Mouse (Mus musculus) C2C12 (cell line): ENCODE measurements around the gene Robo1. TPM values are rescaled to one million over a fixed set of nuclear protein-coding genes. Genes with fewer than 3 reads are reported as not detected.

ENCODE experiments used
- H3K27me3 ChIP-seq: one replicate; pipeline ENCODE4 v1.6.1; 2011; ENCODE audit not compliant: control insufficient read depth, insufficient read depth, insufficient read length
- H3K36me3 ChIP-seq: one replicate; pipeline ENCODE4 v1.6.1; 2011; ENCODE audit not compliant: control insufficient read depth, insufficient read depth
- H3K4me3 ChIP-seq: one replicate; pipeline ENCODE4 v1.5.1; 2011; ENCODE audit warnings: mild to moderate bottlenecking, control low read depth; ENCODE audit not compliant: poor library complexity, insufficient read depth, severe bottlenecking
- H3K79me2 ChIP-seq: one replicate; pipeline ENCODE4 v1.6.1; 2011; ENCODE audit not compliant: control insufficient read depth, insufficient read depth
- H3K79me3 ChIP-seq: one replicate; pipeline ENCODE4 v1.6.1; 2011; ENCODE audit warnings: low read depth, control low read depth
- H3ac ChIP-seq: one replicate; pipeline ENCODE3; 2011; ENCODE audit warnings: low read depth; ENCODE audit not compliant: control insufficient read depth, insufficient read length
- CEBPB ChIP-seq: IDR thresholded peaks from one replicate; pipeline ENCODE4 v1.6.1; 2011; ENCODE audit warnings: low read depth, mild to moderate bottlenecking, control low read depth, moderate library complexity
- CTCF ChIP-seq: IDR thresholded peaks from one replicate; pipeline ENCODE4 v1.5.1; 2011; ENCODE audit not compliant: control insufficient read depth, insufficient read depth, insufficient read length
- FOSL1 ChIP-seq: IDR thresholded peaks from one replicate; pipeline ENCODE4 v1.8.0; 2011; ENCODE audit warnings: mild to moderate bottlenecking, low read length; ENCODE audit not compliant: poor library complexity, insufficient read depth, severe bottlenecking
- MAX ChIP-seq: IDR thresholded peaks from one replicate; pipeline ENCODE4 v1.6.1; 2011; ENCODE audit warnings: mild to moderate bottlenecking, control low read depth
- MYOD1 ChIP-seq: IDR thresholded peaks from one replicate; pipeline ENCODE4 v1.6.1; 2011; ENCODE audit warnings: low read depth; ENCODE audit not compliant: control insufficient read depth, insufficient read length
- MYOG ChIP-seq: IDR thresholded peaks from one replicate; pipeline ENCODE4 v1.6.1; 2011; ENCODE audit not compliant: control insufficient read depth, insufficient read length; ENCODE audit errors: extremely low read depth
- USF1 ChIP-seq: IDR thresholded peaks from one replicate; pipeline ENCODE4 v1.6.1; 2011; ENCODE audit warnings: low read depth, mild to moderate bottlenecking, control low read depth, moderate library complexity
- polyA plus RNA-seq: library from polyadenylated mRNA; unstranded; fragments of >200 nt; fragmentation: generic; extraction: Trizol; gene quantifications from one replicate; pipeline ENCODE4 v1.2.1, GENCODE M21; 2012; ENCODE audit warnings: missing spikeins

Gene Robo1
- polyA plus RNA-seq, 1 experiment: 6.5 TPM

- no peak for TF ChIP-seq MYOG
- no peak for TF ChIP-seq FOSL1
- TF ChIP-seq CEBPB: no peak
- no peak for TF ChIP-seq CTCF
- no peak for TF ChIP-seq MAX
- no peak for TF ChIP-seq MYOD1
- no peak for TF ChIP-seq USF1
- Histone ChIP-seq H3K4me3 (no peak overlapping the region), H3K27me3 (no peaks in the 10 kb centered on the region), H3K36me3 (no peaks in the 10 kb centered on the region), H3K79me2 (no peaks in the 10 kb centered on the region), H3ac (no peak overlapping the region), H3K79me3 (no peaks in the 10 kb centered on the region)
Observed at GRCm38 (mm10) chr16:72458576-72458975, 150.5 kb downstream of the Robo1 start.

GRCm38 (mm10) chr16:72465696-72466095 lies 157.6 kb downstream of the Robo1 start:
- TF ChIP-seq MAX: no peak
- TF ChIP-seq CTCF: no peak
- TF ChIP-seq USF1: no peak
- TF ChIP-seq MYOG: no peak
- no peak for TF ChIP-seq FOSL1
- TF ChIP-seq MYOD1: no peak
- no peak for TF ChIP-seq CEBPB
- H3K79me2 ChIP-seq: no peaks in the 10 kb centered on the region

GRCm38 (mm10) chr16:72470037-72470673 lies 162.0 kb downstream of the Robo1 start:
- H3K4me3 ChIP-seq: no peak overlapping the region
- H3K79me3 ChIP-seq: no peaks in the 10 kb centered on the region
- no peak for TF ChIP-seq CEBPB
- TF ChIP-seq USF1: no peak
- no peak for TF ChIP-seq FOSL1
- TF ChIP-seq MAX: no peak
- TF ChIP-seq CTCF: no peak
- TF ChIP-seq MYOD1: no peak
- no peak for TF ChIP-seq MYOG
- H3K27me3 ChIP-seq: no peaks in the 10 kb centered on the region
- H3ac ChIP-seq: no peak overlapping the region
- no peaks in the 10 kb centered on the region for H3K36me3 ChIP-seq
- no peaks in the 10 kb centered on the region for H3K79me2 ChIP-seq

More at GRCm38 (mm10) chr16:72465696-72466095, 157.6 kb downstream of the Robo1 start:
- no peaks in the 10 kb centered on the region for H3K36me3 ChIP-seq
- H3K4me3 ChIP-seq: no peak overlapping the region
- H3K79me3 ChIP-seq: no peaks in the 10 kb centered on the region
- H3K27me3 ChIP-seq: no peaks in the 10 kb centered on the region
- no peak overlapping the region for H3ac ChIP-seq

- H3ac ChIP-seq: no peak overlapping the region
- no peak overlapping the region for H3K4me3 ChIP-seq
- H3K36me3 ChIP-seq: no peaks in the 10 kb centered on the region
- TF ChIP-seq FOSL1 (no peak), MYOD1 (no peak), CEBPB (no peak), MAX (no peak), USF1 (no peak), CTCF (no peak), MYOG (no peak)
- H3K79me3 ChIP-seq: no peaks in the 10 kb centered on the region
- H3K27me3 ChIP-seq: no peaks in the 10 kb centered on the region
- H3K79me2 ChIP-seq: no peaks in the 10 kb centered on the region
Observed at GRCm38 (mm10) chr16:72510716-72511199, 202.7 kb downstream of the Robo1 start.

- Histone ChIP-seq H3K36me3 (no peaks in the 10 kb centered on the region), H3ac (no peak overlapping the region), H3K4me3 (no peak overlapping the region), H3K27me3 (no peaks in the 10 kb centered on the region), H3K79me2 (no peaks in the 10 kb centered on the region), H3K79me3 (no peaks in the 10 kb centered on the region)
- no peak for TF ChIP-seq CEBPB
- no peak for TF ChIP-seq USF1
- TF ChIP-seq CTCF: no peak
- TF ChIP-seq MYOD1: no peak
- no peak for TF ChIP-seq FOSL1
- TF ChIP-seq MYOG: no peak
Observed at GRCm38 (mm10) chr16:72531337-72531736, 223.2 kb downstream of the Robo1 start.
